Mouse (Mus musculus): Measurements from ENCODE around the gene Grid1.

Gene Grid1

DNA sequence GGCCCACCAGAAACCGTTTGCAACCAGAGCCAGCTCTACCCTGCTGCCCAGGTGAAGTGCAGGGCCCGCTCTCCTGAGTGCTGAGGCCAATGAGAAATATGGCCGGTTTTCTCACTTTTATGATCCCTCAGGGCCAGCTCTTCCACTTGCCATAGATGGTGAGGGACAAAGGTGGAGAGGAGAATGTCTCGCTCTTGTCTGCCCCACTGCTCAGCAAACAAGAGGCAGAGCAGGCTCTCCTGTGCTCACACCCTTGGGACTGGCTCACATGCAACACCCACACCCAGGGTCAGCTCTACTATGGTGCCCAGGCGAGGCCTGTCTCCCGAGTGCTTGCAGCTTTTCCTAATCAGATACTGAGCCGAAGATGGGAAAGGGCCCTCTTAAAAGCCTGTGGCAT lies 41.1 kb upstream of the Grid1 start:
- H3K27me3 ChIP-seq (ENCODE audit: insufficient read depth, low read length) = peaks cover 7% of the 10 kb centered on the region
- H3K9me3 ChIP-seq (ENCODE audit: low read length) = peaks cover 11% of the 10 kb centered on the region
- TF ChIP-seq POU5F1 (IDR thresholded peaks at IDR 0.05; ENCODE audit: borderline replicate concordance, low read length) (no peak), NANOG (IDR thresholded peaks at IDR 0.05; ENCODE audit: borderline replicate concordance, low read length) (no peak), CTCF (conservative IDR thresholded peaks at IDR 0.05; ENCODE audit: low read length) (no peak)
- no peak overlapping the region for H3K4me3 ChIP-seq (replicated peaks; ENCODE audit: low read length)
- peaks cover 15% of the 10 kb centered on the region for H3K4me1 ChIP-seq (replicated peaks; ENCODE audit: low read depth, low read length)
- H3K36me3 ChIP-seq (ENCODE audit: insufficient read depth, low read length) = no peaks in the 10 kb centered on the region

DNA sequence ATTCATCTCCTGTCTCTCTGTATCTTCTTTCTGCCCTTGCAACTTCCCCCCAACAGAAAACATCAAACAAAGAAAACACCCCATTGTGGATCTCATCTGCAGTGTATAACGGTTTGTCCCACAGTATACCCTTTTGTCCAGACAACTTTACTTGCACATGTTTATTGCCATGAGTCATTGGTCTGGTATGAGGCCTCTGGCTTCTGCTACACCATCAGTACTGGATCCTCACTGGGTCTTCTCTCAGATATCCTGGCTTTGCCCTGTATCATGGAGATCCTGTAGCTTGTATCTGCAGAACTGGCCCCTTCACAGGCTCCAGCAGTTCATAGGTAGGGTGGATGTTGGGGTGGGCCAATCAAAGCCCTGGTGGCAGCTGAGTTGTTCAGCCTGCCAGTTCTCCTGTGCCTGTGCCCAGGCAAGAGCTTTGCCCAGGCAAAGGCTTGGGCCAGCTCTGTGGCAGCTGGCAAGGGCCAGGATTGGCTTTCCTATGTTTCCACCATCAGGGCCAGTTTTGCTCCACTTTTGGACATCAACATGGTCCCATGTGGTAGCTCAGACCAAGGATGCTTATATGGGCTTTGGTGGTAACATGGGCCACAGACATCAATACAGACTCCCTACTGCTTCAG lies 26.4 kb upstream of the Grid1 start:
- no peaks in the 10 kb centered on the region for H3K4me1 ChIP-seq (replicated peaks; ENCODE audit: low read depth, low read length)
- TF ChIP-seq POU5F1 (IDR thresholded peaks at IDR 0.05; ENCODE audit: borderline replicate concordance, low read length) = no peak
- TF ChIP-seq NANOG (IDR thresholded peaks at IDR 0.05; ENCODE audit: borderline replicate concordance, low read length) = no peak
- no peaks in the 10 kb centered on the region for H3K9me3 ChIP-seq (ENCODE audit: low read length)
- H3K36me3 ChIP-seq (ENCODE audit: insufficient read depth, low read length) = no peaks in the 10 kb centered on the region
- H3K4me3 ChIP-seq (replicated peaks; ENCODE audit: low read length) = no peak overlapping the region
- H3K27me3 ChIP-seq (ENCODE audit: insufficient read depth, low read length) = no peaks in the 10 kb centered on the region

DNA sequence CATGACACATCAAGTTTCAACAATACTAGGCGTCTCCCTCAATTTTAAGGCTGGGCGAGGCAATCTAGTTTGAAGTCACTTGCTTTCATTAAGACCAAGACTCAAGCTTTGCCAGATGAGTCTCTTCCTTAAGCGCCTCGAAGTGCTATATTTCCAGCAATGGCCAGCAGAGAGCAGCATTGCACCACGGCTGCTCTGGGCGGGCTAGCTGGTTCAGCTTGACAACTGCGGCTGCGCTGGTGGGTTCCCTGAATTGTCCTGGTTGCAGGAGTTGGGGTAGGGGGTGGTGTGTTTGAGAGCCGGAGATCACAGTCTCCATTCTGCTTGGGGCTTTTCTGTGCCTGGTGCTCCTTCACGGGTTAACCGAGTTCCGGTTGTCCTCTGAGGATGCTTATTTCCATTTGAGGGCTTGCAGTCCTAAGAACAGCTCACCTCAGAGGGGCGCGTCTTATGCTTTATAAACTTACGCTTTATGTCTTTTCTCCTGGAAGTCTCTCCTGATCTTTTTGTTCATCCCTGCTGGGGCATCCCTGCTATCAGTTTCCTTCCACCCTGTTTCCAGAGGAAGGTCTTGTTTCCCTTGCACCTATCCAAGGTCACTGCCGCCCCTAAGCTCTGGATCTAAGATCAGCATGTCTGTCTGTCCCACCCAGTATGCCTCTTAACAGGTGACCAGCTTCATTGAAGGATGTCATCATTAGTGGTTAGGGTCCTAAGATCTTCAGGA lies 9.0 kb upstream of the Grid1 start:
- peak; percentile 69 for TF ChIP-seq CTCF (conservative IDR thresholded peaks at IDR 0.05; ENCODE audit: low read length)
- no peak for TF ChIP-seq NANOG (IDR thresholded peaks at IDR 0.05; ENCODE audit: borderline replicate concordance, low read length)
- H3K4me1 ChIP-seq (replicated peaks; ENCODE audit: low read depth, low read length) = 0 out of 2 replicates have a peak, but pooled peaks cover 8% of the 10 kb centered on the region

DNA sequence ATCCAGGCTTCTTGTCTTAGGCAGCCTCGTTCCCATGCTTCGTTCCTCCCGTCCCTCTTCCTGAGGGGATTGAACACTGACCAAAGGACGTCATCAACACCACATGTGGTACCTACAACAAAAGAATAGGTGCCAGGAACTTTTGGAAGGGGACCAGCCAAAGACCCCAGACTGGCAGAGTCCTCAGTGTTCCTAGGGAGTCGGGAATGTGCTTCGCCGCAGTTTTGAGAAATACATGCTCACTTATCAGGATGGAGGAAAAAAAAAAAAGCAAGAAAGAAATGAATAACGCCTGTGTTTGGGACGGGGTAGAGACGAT lies 8.5 kb upstream of the Grid1 start:
- no peaks in the 10 kb centered on the region for H3K9me3 ChIP-seq (ENCODE audit: low read length)

More for the DNA sequence above, 9.0 kb upstream of the Grid1 start:
- no peaks in the 10 kb centered on the region for H3K36me3 ChIP-seq (ENCODE audit: insufficient read depth, low read length)
- no peak overlapping the region for H3K4me3 ChIP-seq (replicated peaks; ENCODE audit: low read length)
- H3K27me3 ChIP-seq (ENCODE audit: insufficient read depth, low read length) = peaks cover 28% of the 10 kb centered on the region
- H3K9me3 ChIP-seq (ENCODE audit: low read length) = no peaks in the 10 kb centered on the region

DNA sequence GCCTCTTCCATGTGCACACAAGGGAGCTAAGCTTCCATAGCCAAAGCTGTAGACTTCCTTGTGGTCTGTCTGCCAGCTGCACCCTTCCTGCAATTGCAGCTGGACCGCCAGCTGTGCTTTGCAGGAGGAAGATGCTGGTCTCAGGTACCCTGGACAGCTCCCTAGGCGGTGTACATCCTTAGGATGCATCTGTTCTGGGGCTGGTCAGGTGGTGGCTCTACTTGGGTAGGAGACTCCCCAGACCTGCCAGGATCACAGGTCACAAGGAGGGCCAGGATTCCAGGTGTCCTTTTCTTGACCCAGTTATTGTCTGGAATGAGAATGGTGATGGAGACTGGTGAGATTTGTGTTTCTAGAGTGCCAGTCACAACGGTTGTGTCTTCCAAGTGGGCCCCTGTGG lies 3.6 kb upstream of the Grid1 start:
- TF ChIP-seq NANOG (IDR thresholded peaks at IDR 0.05; ENCODE audit: borderline replicate concordance, low read length) (no peak), POU5F1 (IDR thresholded peaks at IDR 0.05; ENCODE audit: borderline replicate concordance, low read length) (no peak), CTCF (conservative IDR thresholded peaks at IDR 0.05; ENCODE audit: low read length) (no peak)
- Histone ChIP-seq H3K4me3 (replicated peaks; ENCODE audit: low read length) (no peak overlapping the region), H3K36me3 (ENCODE audit: insufficient read depth, low read length) (no peaks in the 10 kb centered on the region), H3K9me3 (ENCODE audit: low read length) (peaks cover 3% of the 10 kb centered on the region; the same call in 1 of the 2 replicates), H3K27me3 (ENCODE audit: insufficient read depth, low read length) (peaks cover 73% of the 10 kb centered on the region), H3K4me1 (replicated peaks; ENCODE audit: low read depth, low read length) (peaks cover 24% of the 10 kb centered on the region)

More for the DNA sequence above, 8.5 kb upstream of the Grid1 start:
- Histone ChIP-seq H3K4me1 (replicated peaks; ENCODE audit: low read depth, low read length) (0 out of 2 replicates have a peak, but pooled peaks cover 8% of the 10 kb centered on the region), H3K4me3 (replicated peaks; ENCODE audit: low read length) (no peak overlapping the region), H3K27me3 (ENCODE audit: insufficient read depth, low read length) (peaks cover 33% of the 10 kb centered on the region), H3K36me3 (ENCODE audit: insufficient read depth, low read length) (no peaks in the 10 kb centered on the region)
- TF ChIP-seq POU5F1 (IDR thresholded peaks at IDR 0.05; ENCODE audit: borderline replicate concordance, low read length) (no peak), CTCF (conservative IDR thresholded peaks at IDR 0.05; ENCODE audit: low read length) (no peak), NANOG (IDR thresholded peaks at IDR 0.05; ENCODE audit: borderline replicate concordance, low read length) (no peak)

DNA sequence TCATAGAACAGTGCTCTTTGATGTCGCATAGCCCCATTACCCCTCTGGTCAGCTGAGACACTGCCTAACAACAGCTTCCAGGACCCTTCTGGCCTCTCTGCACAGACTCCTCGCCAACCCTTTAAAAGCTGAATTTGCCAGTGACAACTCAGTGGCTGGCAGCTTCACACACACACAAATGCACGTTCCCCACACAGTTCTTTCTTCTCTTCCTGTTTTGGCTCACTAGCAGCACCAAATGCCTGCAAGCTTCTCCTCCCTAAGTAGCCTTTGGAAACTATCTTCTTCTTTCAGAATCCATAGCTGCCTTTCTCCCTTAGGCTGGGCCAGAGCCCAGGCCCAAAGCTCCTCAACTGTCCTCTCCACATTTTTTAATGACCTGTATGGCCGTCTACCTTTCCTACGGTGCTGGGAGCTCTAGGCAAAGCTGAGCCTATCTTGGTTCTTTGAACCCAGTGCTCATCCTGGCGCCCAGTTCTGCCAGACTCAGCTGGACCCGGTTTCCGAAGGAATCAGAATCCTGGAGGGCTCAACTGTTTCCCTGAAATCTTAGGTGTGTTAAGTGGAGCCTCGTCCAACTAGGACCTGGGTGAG lies 1.4 kb upstream of the Grid1 start:
- Histone ChIP-seq H3K9me3 (ENCODE audit: low read length) (peaks cover 3% of the 10 kb centered on the region; the same call in 1 of the 2 replicates), H3K36me3 (ENCODE audit: insufficient read depth, low read length) (no peaks in the 10 kb centered on the region), H3K4me3 (replicated peaks; ENCODE audit: low read length) (peak overlapping the region; percentile 85), H3K4me1 (replicated peaks; ENCODE audit: low read depth, low read length) (peaks cover 37% of the 10 kb centered on the region), H3K27me3 (ENCODE audit: insufficient read depth, low read length) (peaks cover 90% of the 10 kb centered on the region)
- TF ChIP-seq POU5F1 (IDR thresholded peaks at IDR 0.05; ENCODE audit: borderline replicate concordance, low read length) (no peak), NANOG (IDR thresholded peaks at IDR 0.05; ENCODE audit: borderline replicate concordance, low read length) (no peak), CTCF (conservative IDR thresholded peaks at IDR 0.05; ENCODE audit: low read length) (no peak)

DNA sequence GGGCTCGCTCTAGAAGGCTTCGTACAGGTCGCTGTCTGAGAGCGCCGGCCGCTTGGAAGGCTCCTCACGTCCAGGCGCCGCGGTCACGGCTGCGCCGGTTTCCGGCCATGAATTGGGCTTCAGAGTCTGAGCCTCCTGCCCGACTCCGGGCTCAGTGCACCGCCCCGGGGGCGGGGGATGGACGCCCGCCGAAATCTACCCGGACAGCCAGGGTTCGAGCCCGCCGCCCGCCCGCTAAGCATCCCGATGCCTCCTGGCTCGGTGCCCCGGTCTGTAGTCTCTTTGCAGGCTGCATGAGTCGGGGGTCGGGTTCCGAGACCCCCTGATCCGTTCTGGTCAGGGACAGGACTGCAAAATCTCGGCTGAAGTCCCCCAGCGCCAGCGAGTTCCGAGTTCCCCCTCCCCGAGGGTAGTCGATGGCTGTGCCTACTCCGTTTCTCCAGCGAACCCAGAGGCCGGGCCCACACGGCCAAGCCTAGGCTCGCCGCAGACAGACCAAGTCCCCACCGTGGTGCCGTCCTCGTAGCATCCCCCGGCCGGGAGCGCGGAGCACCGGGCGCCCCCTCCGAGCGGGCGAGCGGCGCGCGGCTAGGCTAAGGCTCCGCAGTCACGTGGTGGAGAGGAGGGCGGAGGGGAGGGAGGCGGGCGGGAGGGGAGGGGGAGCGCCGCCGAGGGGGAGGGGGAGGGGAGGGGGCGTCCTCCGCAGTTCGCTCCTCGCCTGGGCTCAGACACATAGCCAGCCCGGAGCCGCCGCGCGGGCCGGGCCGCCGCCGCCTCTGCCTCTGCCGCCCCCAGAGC lies 588 bp upstream of the Grid1 start:
- H3K4me1 ChIP-seq (replicated peaks; ENCODE audit: low read depth, low read length) = peaks cover 42% of the 10 kb centered on the region
- peaks cover 3% of the 10 kb centered on the region; the same call in 1 of the 2 replicates for H3K9me3 ChIP-seq (ENCODE audit: low read length)
- TF ChIP-seq POU5F1 (IDR thresholded peaks at IDR 0.05; ENCODE audit: borderline replicate concordance, low read length) (no peak), NANOG (IDR thresholded peaks at IDR 0.05; ENCODE audit: borderline replicate concordance, low read length) (no peak), CTCF (conservative IDR thresholded peaks at IDR 0.05; ENCODE audit: low read length) (no peak)
- no peaks in the 10 kb centered on the region for H3K36me3 ChIP-seq (ENCODE audit: insufficient read depth, low read length)
- peaks cover 91% of the 10 kb centered on the region for H3K27me3 ChIP-seq (ENCODE audit: insufficient read depth, low read length)
- peak overlapping the region; percentile 85 for H3K4me3 ChIP-seq (replicated peaks; ENCODE audit: low read length)

DNA sequence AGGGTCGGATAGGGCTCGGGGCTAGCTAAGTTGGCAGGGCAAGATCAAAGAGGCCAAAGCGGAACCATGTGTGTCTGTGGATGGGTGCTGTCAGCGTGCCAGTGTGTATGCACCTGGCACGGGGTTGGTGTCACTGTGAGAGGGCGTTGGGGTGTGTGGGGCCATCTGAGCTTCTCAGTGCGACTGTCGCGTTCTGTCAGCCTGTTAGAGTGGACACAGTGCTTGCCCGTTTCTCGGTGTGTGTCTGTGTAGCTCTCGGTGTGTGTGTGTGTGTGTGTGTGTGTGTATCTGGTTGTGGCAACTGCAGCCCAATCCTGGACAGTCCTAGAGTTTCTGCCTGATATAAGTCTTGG lies 721 bp downstream of the Grid1 start:
- peak overlapping the region; percentile 85 for H3K4me3 ChIP-seq (replicated peaks; ENCODE audit: low read length)
- H3K36me3 ChIP-seq (ENCODE audit: insufficient read depth, low read length) = no peaks in the 10 kb centered on the region
- TF ChIP-seq CTCF (conservative IDR thresholded peaks at IDR 0.05; ENCODE audit: low read length) (no peak), NANOG (IDR thresholded peaks at IDR 0.05; ENCODE audit: borderline replicate concordance, low read length) (no peak), POU5F1 (IDR thresholded peaks at IDR 0.05; ENCODE audit: borderline replicate concordance, low read length) (no peak)
- peaks cover 3% of the 10 kb centered on the region; the same call in 1 of the 2 replicates for H3K9me3 ChIP-seq (ENCODE audit: low read length)
- peaks cover 85% of the 10 kb centered on the region for H3K27me3 ChIP-seq (ENCODE audit: insufficient read depth, low read length)
- peaks cover 39% of the 10 kb centered on the region for H3K4me1 ChIP-seq (replicated peaks; ENCODE audit: low read depth, low read length)

Data from E14TG2a.4 (cell line).